Mouse (Mus musculus) midbrain, postnatal 0 days (tissue): ENCODE results near the gene Rhox2b. TPM values are rescaled to one million over a fixed set of nuclear protein-coding genes. Genes with fewer than 3 reads are reported as not detected.
"Not testable (repeated sequence)": the region's sequence is repeated elsewhere in the genome, so short reads cannot be mapped to it uniquely, and the experiment has no call there.

Experiments used
- ATAC-seq: fragments of 200-750 bp; cut with Nextera tagmentation; 2 replicates; pipeline ENCODE4 v1.8.0; 2017; ENCODE audit warnings: moderate number of reproducible peaks, mild to moderate bottlenecking, moderate TSS enrichment, moderate library complexity; ENCODE audit not compliant: low FRiP score
- DNase-seq: peaks from one replicate; pipeline ENCODE4 v3.0.0-alpha.2; 2015; ENCODE audit warnings: low spot score
- H3K27ac ChIP-seq: fragments of 300-500 bp; sonication (generic); 2 replicates; pipeline ENCODE4 v1.5.1; 2014; ENCODE audit warnings: low read depth, mild to moderate bottlenecking, low read length, mixed read lengths
- H3K27me3 ChIP-seq: fragments of 300-500 bp; sonication (generic); 2 replicates; pipeline ENCODE4 v1.6.1; 2014; ENCODE audit warnings: low read length, control low read depth, mixed read lengths; ENCODE audit not compliant: insufficient read depth
- H3K36me3 ChIP-seq: fragments of 300-500 bp; sonication (generic); 2 replicates; pipeline ENCODE4 v1.6.1; 2014; ENCODE audit warnings: low read length, control low read depth, mixed read lengths; ENCODE audit not compliant: insufficient read depth
- H3K4me1 ChIP-seq: fragments of 300-500 bp; sonication (generic); 2 replicates; pipeline ENCODE4 v1.6.1; 2014; ENCODE audit warnings: mild to moderate bottlenecking, control low read depth, antibody characterized with exemption, low read length, mixed read lengths; ENCODE audit not compliant: insufficient read depth
- H3K4me2 ChIP-seq: fragments of 300-500 bp; sonication (generic); 2 replicates; pipeline ENCODE4 v1.6.1; 2014; ENCODE audit warnings: low read depth, mild to moderate bottlenecking, low read length, mixed read lengths; ENCODE audit not compliant: poor library complexity, severe bottlenecking
- H3K4me3 ChIP-seq: fragments of 300-500 bp; sonication (generic); 2 replicates; pipeline ENCODE4 v1.5.1; 2014; ENCODE audit warnings: low read depth, mild to moderate bottlenecking, low read length, moderate library complexity
- H3K9ac ChIP-seq: fragments of 300-500 bp; sonication (generic); replicated peaks from 2 replicates; pipeline ENCODE4 v1.6.1; 2014; ENCODE audit warnings: mild to moderate bottlenecking, low read length, moderate library complexity, mixed read lengths; ENCODE audit not compliant: poor library complexity, severe bottlenecking
- H3K9me3 ChIP-seq: fragments of 300-500 bp; sonication (generic); 2 replicates; pipeline ENCODE4 v1.6.1; 2016; ENCODE audit warnings: low read length, control low read depth
- WGBS: fragments of 180-500 bp; shearing (Covaris S2); extraction: QIAGEN DNeasy Blood & Tissue Kit; methylation state at CpG from one replicate; pipeline ENCODE4 v1.1.7; 2014; 5-methylcytosine and 5-hydroxymethylcytosine counted together
- polyA plus RNA-seq: library from polyadenylated mRNA; unstranded; fragments of >200 nt; fragmentation: Nextera tagmentation; extraction: Ambion mirVana; gene quantifications from 2 replicates; pipeline ENCODE4 v1.2.1, GENCODE M21; 2015
- total RNA-seq: library from RNA; depleted of rRNA; stranded (reverse); fragments of >200 nt; gene quantifications from 2 replicates; pipeline ENCODE4 v1.2.3, GENCODE M21; 2014; rRNA removed

Gene Rhox2b
- total RNA-seq: not detected in 2 replicates
- polyA plus RNA-seq: not detected in 2 replicates

DNA sequence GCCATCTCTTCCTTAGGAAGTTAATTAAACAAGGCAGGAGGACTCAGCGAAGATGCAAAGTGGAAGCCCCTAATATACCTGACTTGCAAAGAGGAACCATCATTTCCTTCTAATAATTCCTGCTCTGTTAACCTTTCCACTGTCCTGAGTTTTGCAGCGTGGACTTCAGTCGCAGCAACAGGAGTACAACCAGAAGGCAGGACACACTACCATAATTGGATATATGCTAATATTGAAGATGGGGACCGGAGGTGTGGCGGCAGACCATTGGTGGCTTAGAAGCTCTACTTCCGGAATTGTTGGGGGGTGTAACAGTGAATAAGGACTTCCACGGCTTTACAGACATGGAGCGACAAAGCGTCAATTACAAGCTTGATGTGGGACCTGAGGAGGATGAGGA is at the start of gene Rhox2b:
Gene Rhox2b, plus strand, starts transcription at position 301 of the 400 bp plus-strand sequence.
- not testable (repeated sequence) for ATAC-seq, H3K9ac ChIP-seq, H3K27me3 ChIP-seq, H3K27ac ChIP-seq, H3K4me1 ChIP-seq, DNase-seq, H3K36me3 ChIP-seq, H3K4me2 ChIP-seq, H3K9me3 ChIP-seq, H3K4me3 ChIP-seq
- WGBS: no CpG with 5 or more reads among the region's 9 CpGs

DNA sequence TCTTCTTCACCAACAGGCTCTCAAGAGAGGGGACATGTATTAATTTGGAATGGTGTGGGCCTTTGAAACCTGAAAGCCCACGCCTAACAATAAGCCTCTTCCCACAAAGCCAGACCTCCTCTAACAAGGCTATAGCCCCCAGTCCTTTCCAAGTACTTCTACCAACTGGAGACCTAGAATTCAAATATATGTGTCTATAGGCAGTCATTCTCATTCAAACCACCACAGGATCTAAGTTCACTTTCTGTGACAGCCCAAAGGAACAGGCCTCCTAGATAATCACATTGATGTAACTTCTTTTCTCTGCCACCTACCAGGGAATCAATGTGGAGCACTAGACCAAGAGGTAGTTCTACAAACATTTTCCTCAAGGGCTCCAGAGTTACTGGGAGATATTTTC is 32.1 kb upstream of the Rhox2b start, which contains the start of gene Rhox3a2:
Gene Rhox3a2, plus strand, starts transcription at position 301 of the 400 bp plus-strand sequence.
- DNase-seq, H3K36me3 ChIP-seq, ATAC-seq, H3K27ac ChIP-seq, H3K27me3 ChIP-seq, H3K4me2 ChIP-seq, H3K9me3 ChIP-seq, H3K9ac ChIP-seq, H3K4me1 ChIP-seq, H3K4me3 ChIP-seq: not testable (repeated sequence)
- no CpG with 5 or more reads among the region's 1 CpGs for WGBS

DNA sequence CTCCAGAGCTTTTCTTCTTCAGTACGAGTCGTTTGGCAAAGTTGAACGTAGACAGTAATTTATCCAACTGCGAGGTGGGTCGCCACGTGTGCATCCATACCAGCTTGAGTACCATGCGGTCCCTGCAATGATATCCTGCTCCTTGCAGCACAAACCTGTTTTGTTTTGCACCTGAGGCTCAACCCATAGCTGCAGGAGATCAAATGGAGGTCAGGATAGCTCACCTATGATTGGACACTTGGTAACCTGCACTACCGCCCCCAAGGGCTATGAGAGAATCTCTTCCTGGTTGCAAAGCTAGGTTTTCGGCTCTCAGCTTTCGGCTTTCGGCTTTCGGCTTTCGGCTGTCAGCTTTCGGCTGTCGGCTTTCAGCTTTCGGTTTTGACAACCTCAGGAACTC is 21.3 kb upstream of the Rhox2b start, which contains the start of gene Rhox4a2:
Gene Rhox4a2, plus strand, starts transcription at position 301 of the 400 bp plus-strand sequence.
- not testable (repeated sequence) for H3K27me3 ChIP-seq, ATAC-seq, H3K9ac ChIP-seq, DNase-seq, H3K36me3 ChIP-seq, H3K4me3 ChIP-seq, H3K4me2 ChIP-seq, H3K27ac ChIP-seq, H3K4me1 ChIP-seq, H3K9me3 ChIP-seq
- 99% methylated on average over 8 of the region's 16 CpGs for WGBS

DNA sequence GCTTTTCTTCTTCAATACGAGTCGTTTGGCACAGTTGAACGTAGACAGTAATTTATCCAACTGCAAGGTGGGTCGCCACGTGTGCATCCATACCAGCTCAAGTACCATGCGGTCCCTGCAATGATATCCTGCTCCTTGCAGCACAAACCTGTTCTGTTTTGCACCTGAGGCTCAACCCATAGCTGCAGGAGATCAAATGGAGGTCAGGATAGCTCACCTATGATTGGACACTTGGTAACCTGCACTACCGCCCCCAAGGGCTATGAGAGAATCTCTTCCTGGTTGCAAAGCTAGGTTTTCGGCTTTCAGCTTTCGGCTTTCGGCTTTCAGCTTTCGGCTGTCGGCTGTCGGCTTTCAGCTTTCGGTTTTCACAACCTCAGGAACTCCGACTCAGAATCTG is 20.3 kb downstream of the Rhox2b start, which contains the start of gene Rhox4b:
Gene Rhox4b, plus strand, starts transcription at position 301 of the 400 bp plus-strand sequence.
- H3K4me3 ChIP-seq, H3K9me3 ChIP-seq, H3K27me3 ChIP-seq, H3K36me3 ChIP-seq, H3K27ac ChIP-seq, ATAC-seq, H3K4me2 ChIP-seq, DNase-seq, H3K4me1 ChIP-seq, H3K9ac ChIP-seq: not testable (repeated sequence)
- WGBS: 96% methylated on average over 14 of the region's 15 CpGs

DNA sequence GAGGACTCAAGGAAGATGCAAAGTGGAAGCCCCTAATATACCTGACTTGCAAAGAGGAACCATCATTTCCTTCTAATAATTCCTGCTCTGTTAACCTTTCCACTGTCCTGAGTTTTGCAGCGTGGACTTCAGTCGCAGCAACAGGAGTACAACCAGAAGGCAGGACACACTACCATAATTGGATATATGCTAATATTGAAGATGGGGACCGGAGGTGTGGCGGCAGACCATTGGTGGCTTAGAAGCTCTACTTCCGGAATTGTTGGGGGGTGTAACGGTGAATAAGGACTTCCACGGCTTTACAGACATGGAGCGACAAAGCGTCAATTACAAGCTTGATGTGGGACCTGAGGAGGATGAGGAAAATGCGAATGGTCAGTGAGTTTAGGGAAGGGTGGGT is 41.5 kb downstream of the Rhox2b start, which contains the start of gene Rhox2c:
Gene Rhox2c, plus strand, starts transcription at position 301 of the 400 bp plus-strand sequence.
- H3K27me3 ChIP-seq, ATAC-seq, H3K27ac ChIP-seq, H3K4me1 ChIP-seq, H3K36me3 ChIP-seq, H3K4me3 ChIP-seq, H3K4me2 ChIP-seq, H3K9ac ChIP-seq, H3K9me3 ChIP-seq, DNase-seq: not testable (repeated sequence)
- whole genome bisulfite sequencing: 95% methylated on average over 7 of the region's 10 CpGs

DNA sequence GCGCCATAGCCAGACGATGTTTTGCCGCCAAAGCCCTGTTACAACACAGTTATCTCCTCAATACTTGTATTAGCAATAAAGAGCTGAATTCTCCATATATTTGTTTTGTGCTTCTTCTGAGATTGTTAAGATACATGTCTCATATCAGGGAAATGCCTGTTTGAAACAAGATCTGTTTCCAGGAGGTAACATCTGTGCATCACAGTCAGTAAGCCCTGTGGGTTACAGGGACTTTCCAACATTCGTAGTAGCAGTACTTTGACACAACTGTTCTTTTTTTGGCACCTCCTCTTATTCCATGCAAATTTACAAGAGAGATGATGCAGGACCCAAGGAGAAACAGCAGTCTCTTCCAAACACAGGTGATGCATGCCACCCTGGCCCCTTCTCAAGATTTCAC is 46.4 kb downstream of the Rhox2b start, which contains the start of gene Rhox3c:
Gene Rhox3c, plus strand, starts transcription at position 301 of the 400 bp plus-strand sequence.
- H3K4me2 ChIP-seq, H3K27ac ChIP-seq, H3K9ac ChIP-seq, H3K4me1 ChIP-seq, H3K9me3 ChIP-seq, DNase-seq, H3K4me3 ChIP-seq, H3K36me3 ChIP-seq, ATAC-seq, H3K27me3 ChIP-seq: not testable (repeated sequence)
- WGBS: 91% methylated on average over 3 of the region's 4 CpGs

Other genes starting within 250 kb of the Rhox2b start
- 0.27 TPM in 1 of 2 replicates, not detected in the other for gene Akap14, start 243.2 kb upstream of the Rhox2b start, total RNA-seq
- 0.54 and 0.56 TPM in 2 replicates for gene Akap14, start 243.2 kb upstream of the Rhox2b start, polyA plus RNA-seq
- gene Ndufa1, start 220.9 kb upstream of the Rhox2b start, total RNA-seq: 157 and 172 TPM in 2 replicates
- 756 and 819 TPM in 2 replicates for gene Ndufa1, start 220.9 kb upstream of the Rhox2b start, polyA plus RNA-seq
- 9.3 and 9.7 TPM in 2 replicates for gene Rnf113a1, start 220.8 kb upstream of the Rhox2b start, total RNA-seq
- gene Rnf113a1, start 220.8 kb upstream of the Rhox2b start, polyA plus RNA-seq: 26.8 and 30.2 TPM in 2 replicates
- gene Gm9, start 201.0 kb upstream of the Rhox2b start, total RNA-seq: not detected in 2 replicates
- not detected in 2 replicates for gene Gm9, start 201.0 kb upstream of the Rhox2b start, polyA plus RNA-seq
- not detected in 2 replicates for gene Rhox1, start 189.8 kb upstream of the Rhox2b start, total RNA-seq
- gene Rhox1, start 189.8 kb upstream of the Rhox2b start, polyA plus RNA-seq: not detected in 2 replicates
- not detected in 2 replicates for gene Rhox2a, start 167.1 kb upstream of the Rhox2b start, total RNA-seq
- gene Rhox2a, start 167.1 kb upstream of the Rhox2b start, polyA plus RNA-seq: 0.20 TPM in 1 of 2 replicates, not detected in the other
- not detected in 2 replicates for gene Rhox3a, start 162.1 kb upstream of the Rhox2b start, total RNA-seq
- not detected in 2 replicates for gene Rhox3a, start 162.1 kb upstream of the Rhox2b start, polyA plus RNA-seq
- gene Rhox4a, start 146.7 kb upstream of the Rhox2b start, total RNA-seq: not detected in 2 replicates
- not detected in 2 replicates for gene Rhox4a, start 146.7 kb upstream of the Rhox2b start, polyA plus RNA-seq
- not detected in 2 replicates for gene Rhox3a2, start 32.0 kb upstream of the Rhox2b start, total RNA-seq
- not detected in 2 replicates for gene Rhox3a2, start 32.0 kb upstream of the Rhox2b start, polyA plus RNA-seq
- gene Rhox4a2, start 21.2 kb upstream of the Rhox2b start, total RNA-seq: not detected in 2 replicates
- not detected in 2 replicates for gene Rhox4a2, start 21.2 kb upstream of the Rhox2b start, polyA plus RNA-seq
- gene Rhox4b, start 20.4 kb downstream of the Rhox2b start, total RNA-seq: not detected in 2 replicates
- gene Rhox4b, start 20.4 kb downstream of the Rhox2b start, polyA plus RNA-seq: not detected in 2 replicates
- not detected in 2 replicates for gene Rhox2c, start 41.6 kb downstream of the Rhox2b start, total RNA-seq
- gene Rhox2c, start 41.6 kb downstream of the Rhox2b start, polyA plus RNA-seq: not detected in 2 replicates
- not detected in 2 replicates for gene Rhox3c, start 46.5 kb downstream of the Rhox2b start, total RNA-seq
- not detected in 2 replicates for gene Rhox3c, start 46.5 kb downstream of the Rhox2b start, polyA plus RNA-seq
- not detected in 2 replicates for gene Rhox4c, start 68.3 kb downstream of the Rhox2b start, total RNA-seq
- gene Rhox4c, start 68.3 kb downstream of the Rhox2b start, polyA plus RNA-seq: not detected in 2 replicates
- gene Rhox2d, start 81.4 kb downstream of the Rhox2b start, total RNA-seq: not detected in 2 replicates
- gene Rhox2d, start 81.4 kb downstream of the Rhox2b start, polyA plus RNA-seq: not detected in 2 replicates
- not detected in 2 replicates for gene Rhox4d, start 102.3 kb downstream of the Rhox2b start, total RNA-seq
- gene Rhox4d, start 102.3 kb downstream of the Rhox2b start, polyA plus RNA-seq: not detected in 2 replicates
- not detected in 2 replicates for gene Rhox2e, start 118.4 kb downstream of the Rhox2b start, total RNA-seq
- 0.20 TPM in 1 of 2 replicates, not detected in the other for gene Rhox2e, start 118.4 kb downstream of the Rhox2b start, polyA plus RNA-seq
- not detected in 2 replicates for gene Rhox3e, start 130.0 kb downstream of the Rhox2b start, total RNA-seq
- gene Rhox3e, start 130.0 kb downstream of the Rhox2b start, polyA plus RNA-seq: not detected in 2 replicates
- not detected in 2 replicates for gene Rhox4e, start 145.3 kb downstream of the Rhox2b start, total RNA-seq
- not detected in 2 replicates for gene Rhox4e, start 145.3 kb downstream of the Rhox2b start, polyA plus RNA-seq
- not detected in 2 replicates for gene Rhox2f, start 159.3 kb downstream of the Rhox2b start, total RNA-seq
- not detected in 2 replicates for gene Rhox2f, start 159.3 kb downstream of the Rhox2b start, polyA plus RNA-seq
- not detected in 2 replicates for gene Rhox3f, start 168.9 kb downstream of the Rhox2b start, total RNA-seq
- gene Rhox3f, start 168.9 kb downstream of the Rhox2b start, polyA plus RNA-seq: not detected in 2 replicates
- gene Rhox4f, start 195.6 kb downstream of the Rhox2b start, total RNA-seq: not detected in 2 replicates
- gene Rhox4f, start 195.6 kb downstream of the Rhox2b start, polyA plus RNA-seq: not detected in 2 replicates
- not detected in 2 replicates for gene Rhox3g, start 216.5 kb downstream of the Rhox2b start, total RNA-seq
- not detected in 2 replicates for gene Rhox3g, start 216.5 kb downstream of the Rhox2b start, polyA plus RNA-seq
- not detected in 2 replicates for gene Rhox2g, start 231.4 kb downstream of the Rhox2b start, total RNA-seq
- gene Rhox2g, start 231.4 kb downstream of the Rhox2b start, polyA plus RNA-seq: not detected in 2 replicates
- not detected in 2 replicates for gene Rhox4g, start 239.3 kb downstream of the Rhox2b start, total RNA-seq
- gene Rhox4g, start 239.3 kb downstream of the Rhox2b start, polyA plus RNA-seq: not detected in 2 replicates